Mouse (Mus musculus) thymus, adult 18-20 months (tissue): ENCODE measurements around the gene Snrnp35.
"Not testable (repeated sequence)": the region's sequence is repeated elsewhere in the genome, so short reads cannot be mapped to it uniquely, and the experiment has no call there.

ENCODE experiments used
- DNase-seq, 2 experiments: peaks; one replicate each; pipeline ENCODE4 v3.0.0; 2022; ENCODE audit warnings: mixed read lengths in 2 of 2

The Snrnp35 gene

DNA sequence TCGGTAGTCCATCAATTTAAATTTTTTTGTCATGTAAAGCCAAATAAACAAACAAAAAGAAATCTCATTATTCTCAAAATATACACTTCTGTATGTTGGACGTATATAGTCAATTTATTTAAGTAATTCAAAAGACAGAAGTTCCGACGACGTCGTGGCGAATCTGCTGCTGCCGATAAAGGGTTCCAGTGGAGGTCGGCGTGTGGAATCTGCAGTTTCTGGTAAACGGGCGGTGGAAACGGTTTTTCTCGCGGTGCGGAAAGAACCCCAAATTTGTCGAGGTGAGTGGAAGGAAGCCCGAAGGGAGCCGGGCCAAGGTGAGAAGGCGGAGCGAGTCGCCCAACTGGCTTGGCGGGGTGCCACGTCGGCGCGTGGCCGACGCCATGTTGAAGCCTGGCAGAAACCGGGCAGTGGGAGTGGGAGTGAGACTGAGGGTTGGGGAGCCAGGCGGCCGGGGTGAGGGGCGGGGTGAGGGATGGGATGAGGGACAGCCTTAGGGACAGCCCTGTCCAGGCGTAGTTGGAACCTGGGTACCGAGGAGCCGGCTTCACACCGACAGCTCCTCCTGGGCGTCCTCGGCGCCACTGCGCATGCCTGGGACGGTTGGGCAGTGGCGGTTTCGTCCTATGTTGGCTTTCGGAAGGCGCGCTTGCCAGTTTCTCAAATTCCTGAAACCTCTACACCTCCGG is at the start of gene Snrnp35:
Gene Snrnp35, plus strand, starts transcription at position 169 of the 689 bp plus-strand sequence.
- peak; percentile 80 to 89 for DNase-seq

DNA sequence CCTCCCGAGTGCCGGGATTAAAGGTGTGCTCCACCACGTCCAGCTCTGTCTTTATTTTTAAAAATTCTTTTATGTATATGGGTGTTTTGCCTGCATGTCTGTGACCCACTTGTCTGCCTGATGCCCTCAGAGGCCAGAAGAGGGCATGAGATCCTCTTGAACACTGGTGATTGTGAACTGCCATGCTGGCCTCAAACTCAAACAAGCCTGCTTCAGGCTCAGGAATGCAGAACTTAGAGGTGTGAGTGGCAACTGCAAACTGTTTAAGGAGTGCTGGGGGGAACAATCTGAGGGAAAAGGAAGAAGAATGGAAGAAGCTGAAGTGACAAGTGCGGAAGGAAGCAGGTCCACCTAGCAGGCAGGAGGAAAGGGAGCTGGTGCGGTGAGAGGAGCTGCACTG is 44.7 kb upstream of the Snrnp35 start:
- peak in 1 of 2 experiments; percentile 58 for DNase-seq

DNA sequence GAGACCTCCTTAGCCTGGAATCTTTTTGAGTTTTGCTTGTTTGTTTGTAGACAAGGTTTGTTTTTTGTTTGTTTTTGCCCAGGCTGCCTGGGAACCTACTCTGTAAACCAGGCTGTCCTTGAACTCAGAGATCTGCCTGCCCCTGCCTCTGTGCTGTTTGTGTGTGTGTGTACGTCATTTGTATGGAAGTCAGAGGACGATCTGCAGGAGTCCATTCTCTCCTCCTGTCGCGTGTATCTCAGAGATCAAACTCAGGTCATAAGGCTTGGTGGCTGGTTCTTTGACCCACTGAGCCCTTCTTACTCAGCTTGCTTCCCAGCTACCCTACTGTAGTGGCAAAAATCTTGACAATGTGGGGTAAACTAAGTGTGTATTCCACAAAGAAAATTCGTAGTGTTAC is 44.2 kb upstream of the Snrnp35 start:
- DNase-seq: no peak

DNA sequence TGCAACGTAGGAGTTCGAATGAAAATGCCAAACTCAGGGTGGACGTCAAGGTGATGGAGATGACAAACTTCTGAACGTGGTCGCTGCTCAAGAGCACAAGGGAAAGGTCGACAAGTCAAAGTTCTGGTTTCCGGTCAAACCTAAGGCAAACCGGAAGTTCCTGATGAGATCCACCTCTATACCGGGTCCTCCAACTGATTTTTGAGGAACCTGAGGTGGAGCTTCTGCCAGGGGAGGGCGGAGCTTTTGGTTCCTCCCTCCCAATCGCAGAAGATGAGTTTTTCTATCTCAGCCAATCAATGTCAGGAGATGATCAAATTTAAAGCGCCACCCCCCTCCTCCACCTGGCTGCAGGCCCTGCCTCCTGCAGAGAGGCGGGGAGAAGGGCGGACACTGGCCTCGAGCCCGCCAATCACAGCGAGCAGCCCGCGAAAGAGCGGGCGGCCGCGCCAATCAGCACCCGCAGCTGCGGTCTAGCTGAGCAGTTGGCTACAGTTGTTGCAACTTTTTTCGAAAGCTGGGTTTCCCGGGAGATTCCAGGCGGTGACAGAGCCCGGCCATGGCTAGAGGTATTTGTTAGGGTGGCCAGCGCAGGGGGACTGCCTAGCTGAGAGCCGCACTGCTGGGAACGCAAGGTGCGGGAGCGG is 43.4 kb upstream of the Snrnp35 start, which contains the start of gene Kmt5a:
Gene Kmt5a, plus strand, starts transcription at position 484 of the 647 bp plus-strand sequence.
- DNase-seq: peak; percentile 93 to 96

DNA sequence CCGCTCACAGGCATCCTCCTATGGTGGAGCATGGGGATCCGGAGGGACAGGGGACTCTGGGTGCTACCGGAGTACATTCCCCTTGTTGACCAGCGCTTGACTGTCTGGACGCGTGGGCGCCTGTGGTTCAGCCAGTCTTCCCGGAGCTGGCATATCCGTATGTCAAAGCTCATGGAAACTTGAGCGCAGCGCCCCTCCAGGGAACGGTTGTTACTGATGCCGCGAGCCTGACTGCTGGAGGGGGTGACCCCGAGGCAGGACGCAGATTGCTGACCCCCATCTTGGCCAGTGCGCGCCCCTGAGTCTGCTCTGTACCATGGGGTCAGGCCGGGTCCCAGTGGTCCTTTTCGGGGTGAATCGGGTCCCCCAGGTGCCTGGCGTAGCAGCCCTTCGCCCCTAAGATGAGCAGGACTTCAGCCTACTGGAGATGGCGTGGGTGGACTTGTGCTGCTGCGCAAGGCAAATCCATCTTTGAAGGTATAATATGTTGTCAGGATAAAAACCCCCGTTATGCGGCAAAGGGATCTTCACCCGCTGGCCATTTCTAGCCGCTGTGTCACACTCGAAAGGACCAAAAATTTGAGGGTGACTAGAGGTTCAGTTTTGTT is 42.7 kb upstream of the Snrnp35 start:
- peak; percentile 55 to 74 for DNase-seq

DNA sequence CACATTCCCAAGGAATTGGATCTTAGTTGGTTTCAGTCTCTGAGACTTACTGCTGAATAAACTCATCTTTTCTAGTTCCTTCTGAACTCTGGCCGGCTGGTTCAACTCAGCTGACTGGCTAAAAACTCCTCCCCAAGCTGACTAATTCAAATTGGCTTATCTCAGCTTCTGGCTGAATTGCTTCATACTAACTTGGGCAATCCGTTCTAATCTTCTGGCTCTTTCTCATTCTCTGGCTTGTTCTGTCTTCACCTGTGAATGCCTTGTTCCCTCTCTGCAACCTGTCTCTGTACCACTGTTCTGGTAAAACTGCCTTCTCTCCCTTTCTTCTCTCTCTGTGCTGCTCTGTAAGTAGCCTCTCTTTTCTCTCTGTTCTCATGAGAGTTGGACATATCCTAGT is 40.3 kb upstream of the Snrnp35 start:
- DNase-seq: no peak

DNA sequence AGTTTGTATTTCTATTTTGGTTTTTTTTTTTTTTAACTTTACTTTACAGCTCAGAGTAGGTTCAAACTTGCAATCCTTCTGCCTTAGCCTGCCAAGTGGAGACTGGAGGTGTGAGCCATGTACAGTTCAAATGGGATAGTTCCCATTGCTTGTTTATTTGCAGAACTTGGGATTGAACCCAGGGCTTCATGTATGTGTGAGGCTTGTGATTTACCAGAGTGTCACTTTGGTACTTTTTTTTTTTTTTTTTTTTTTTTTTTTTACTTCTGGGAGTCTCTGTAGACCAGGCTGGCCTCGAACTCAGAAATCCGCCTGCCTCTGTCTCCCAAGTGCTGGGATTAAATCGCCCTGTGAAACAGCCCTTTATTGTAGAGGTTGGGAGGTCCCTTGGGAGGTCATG is 38.7 kb upstream of the Snrnp35 start:
- DNase-seq: no peak

DNA sequence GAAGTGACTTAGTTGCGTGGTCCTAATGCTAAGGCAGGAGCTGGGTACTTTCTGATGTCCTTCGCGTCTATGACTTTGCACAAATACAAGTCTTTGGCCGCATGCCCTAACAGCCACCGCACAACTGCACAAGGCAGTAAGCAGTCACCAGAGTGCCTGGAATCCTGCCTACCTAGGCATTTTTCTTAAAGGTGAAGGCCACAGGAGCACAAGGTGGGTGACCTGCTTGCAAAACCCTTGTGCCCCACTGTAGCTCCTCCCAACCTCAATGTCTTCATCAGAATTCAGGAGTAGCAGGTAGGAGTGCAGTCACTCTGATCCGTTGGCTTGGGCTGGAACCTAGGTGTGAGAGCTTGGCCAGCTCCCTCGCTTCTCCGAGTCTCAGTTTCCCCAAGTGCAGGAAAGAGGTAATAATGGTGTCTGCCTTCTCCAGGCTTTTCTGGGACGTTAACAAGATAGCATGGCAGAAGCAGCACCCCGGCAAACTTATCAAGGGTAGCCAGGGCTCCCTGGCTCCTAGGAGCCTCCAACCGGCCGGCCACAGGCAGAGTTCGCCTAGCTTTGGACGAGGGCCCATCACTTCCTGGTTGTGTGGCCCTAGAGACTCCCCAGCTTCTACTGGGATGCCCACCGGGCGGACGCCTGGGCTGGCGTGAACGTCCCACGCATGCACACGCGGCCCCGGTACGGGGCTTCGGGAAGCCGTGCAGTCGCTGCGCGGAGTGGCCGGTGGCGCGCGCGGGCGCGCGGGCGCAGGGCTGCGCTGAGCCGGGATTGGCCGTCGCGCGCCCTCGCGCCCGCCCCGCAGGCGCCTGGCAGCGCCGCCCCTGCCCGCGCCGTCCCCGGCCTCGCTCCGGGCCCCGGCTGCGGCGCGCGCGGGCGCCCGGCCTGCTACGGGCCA is 38.0 kb upstream of the Snrnp35 start:
- DNase-seq: peak; percentile 55 to 59

DNA sequence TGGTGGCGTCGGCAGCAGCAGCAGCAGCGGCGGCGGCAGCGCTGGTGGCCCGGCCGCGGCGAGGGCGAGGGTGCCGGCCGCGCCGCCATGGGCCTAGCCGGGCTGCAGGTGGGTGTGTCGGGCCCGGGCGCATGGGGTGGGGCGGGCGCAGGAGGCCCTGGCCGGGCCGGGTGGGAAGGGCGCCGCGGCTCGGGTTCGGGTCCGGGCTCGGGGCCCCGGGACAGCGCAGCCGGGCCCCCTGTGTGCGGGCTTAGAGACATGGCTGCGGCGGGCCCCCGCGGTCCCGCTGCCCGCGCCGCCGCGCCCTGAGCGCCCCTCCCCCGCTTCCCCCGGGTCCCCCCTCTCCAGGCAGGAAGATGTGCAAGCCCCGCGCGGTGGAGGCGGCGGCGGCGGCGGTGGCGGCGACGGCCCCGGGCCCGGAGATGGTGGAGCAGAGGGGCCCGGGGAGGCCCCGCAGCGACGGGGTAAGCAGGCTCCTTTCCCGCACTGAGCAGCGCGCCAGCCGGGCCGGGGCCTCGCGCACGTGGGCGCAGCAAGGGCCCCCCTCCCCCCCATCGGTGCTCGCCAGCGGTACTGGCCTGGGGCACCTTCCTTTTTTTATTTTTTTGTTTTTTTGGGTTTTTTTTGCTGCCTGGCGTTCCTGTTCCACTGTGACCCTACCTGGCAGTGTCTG is 37.2 kb upstream of the Snrnp35 start:
- peak; percentile 37 to 39 for DNase-seq

DNA sequence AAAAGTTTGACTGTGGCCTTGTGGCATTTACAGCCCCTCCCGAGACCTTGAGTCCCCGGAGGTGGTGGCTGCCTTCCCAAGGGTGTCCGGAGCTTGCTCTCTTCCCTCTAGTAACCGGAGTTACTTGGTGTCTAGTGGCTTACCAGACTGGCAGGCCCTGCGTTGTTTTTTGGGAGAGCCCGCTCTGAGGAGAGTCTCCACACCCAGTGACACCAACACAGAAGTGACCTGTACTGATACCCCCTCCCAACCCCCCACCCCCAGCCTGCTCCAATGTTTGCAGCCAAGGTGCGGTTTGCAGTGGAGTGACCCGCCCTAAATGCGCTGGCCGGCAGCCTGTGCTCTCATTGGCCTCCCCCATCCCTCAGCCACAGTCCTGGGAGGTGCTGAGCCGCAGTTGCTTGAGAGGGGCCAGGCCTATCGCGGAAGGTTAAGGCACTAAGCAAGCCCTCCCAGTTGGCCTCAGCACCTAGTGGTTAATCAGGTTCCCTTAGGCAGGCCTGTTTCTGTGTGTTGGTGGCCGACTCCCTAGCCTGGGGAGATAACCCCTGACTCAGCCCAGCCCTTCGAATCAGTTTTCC is 36.5 kb upstream of the Snrnp35 start:
- peak in 1 of 2 experiments; percentile 20 for DNase-seq

DNA sequence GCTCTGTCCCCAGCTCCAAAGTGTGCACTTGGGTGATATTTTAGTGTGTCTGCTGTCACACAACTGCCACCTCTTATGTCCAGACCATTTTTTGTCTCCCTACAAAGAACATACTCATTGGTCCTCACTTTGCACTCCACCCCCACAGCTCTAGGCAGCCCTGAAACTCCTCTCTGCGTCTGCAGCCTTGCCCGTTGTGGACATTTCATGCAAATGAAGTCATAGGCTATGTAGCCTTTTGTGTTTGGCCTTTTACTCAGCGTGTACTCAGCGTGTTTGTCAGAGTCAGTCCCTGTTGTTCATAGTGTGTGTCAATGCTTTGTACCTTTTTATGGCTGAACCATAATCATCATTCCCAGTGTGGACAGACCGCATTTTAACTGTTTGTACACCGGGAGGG is 33.4 kb upstream of the Snrnp35 start:
- no peak for DNase-seq

DNA sequence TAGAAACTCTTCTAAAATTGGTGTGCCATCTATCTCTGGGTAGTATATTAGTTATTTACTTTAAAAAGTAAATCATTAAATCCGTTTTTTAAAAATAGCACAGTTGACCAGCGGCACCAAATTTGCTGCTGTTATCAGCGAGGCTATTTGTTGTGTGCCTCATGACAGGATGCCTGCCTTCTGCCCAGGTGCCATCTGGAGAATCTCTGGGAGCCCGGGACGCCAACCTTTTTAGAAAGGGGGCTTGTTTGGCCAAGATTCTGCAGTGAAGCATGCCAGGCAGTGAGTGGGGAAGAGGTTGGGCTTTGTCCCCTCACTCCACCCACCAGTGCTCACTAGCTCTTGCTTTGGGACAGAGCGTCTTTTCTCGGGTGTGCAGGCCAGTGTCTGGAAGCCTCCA is 32.9 kb upstream of the Snrnp35 start:
- no peak for DNase-seq

DNA sequence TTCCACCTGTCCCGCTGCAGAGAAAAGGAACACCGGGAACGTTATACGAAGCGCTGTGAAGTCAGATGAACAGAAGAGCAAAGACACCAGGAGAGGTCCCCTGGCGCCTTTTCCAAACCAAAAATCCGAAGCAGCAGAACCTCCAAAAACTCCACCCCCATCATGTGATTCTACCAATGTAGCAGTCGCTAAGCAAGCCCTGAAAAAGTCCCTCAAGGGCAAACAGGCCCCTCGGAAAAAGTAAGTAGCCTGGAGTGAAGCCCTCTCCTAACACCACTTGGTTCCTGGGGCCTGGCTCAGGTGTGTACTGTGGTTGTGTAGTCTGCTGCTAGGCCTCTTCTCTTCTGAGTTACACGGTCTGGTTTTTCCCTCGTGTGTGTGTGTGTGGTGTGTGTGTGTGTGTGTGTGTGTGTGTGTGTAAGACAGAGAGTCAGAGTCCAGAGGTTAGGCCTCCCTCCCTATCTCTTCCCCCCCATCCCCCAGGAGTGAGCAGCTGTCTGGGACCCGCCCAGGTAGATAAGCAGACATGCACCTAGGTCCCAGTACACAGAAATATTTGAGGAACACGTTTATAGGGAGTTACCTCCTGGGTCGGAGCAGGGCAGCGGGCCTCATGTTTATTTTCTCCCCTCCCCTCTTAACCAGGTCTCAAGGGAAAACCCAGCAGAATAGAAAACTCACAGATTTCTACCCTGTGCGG is 32.1 kb upstream of the Snrnp35 start:
- no peak for DNase-seq

DNA sequence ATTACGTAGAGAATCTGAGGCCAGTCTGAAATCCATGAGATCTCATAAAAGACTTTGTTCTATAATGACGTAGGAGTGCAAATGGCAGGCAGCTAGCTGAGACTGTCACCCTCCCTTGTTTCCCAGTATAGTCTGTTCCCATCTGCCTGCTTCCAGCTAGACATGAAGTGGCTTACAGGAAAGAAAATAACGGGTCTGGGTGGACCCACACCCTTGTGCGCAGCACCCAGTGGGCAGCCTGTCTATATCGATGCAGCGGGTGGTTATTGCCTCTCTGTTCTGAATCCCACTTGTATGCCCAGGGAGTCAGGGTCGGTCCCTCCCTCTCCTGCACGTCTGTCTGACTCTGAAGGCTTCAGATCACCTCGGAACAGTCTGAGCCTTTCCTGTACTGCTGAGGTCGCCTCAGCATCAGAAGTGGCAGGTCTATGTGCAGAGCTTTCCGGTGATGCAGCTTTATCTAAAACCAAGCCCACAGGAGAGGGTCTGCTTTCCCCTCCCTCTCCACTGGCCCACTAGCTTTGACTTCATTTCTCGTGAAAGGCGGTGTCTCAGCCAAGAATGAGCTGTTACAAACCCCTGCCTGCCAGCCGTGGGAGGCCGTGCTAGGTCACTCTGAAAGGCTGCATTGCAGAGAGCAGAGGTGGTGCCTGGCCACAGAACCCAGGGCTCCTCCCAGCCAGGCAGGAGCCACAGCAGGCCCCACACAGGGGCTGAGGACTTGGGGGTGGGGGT is 30.3 kb upstream of the Snrnp35 start:
- DNase-seq: no peak

DNA sequence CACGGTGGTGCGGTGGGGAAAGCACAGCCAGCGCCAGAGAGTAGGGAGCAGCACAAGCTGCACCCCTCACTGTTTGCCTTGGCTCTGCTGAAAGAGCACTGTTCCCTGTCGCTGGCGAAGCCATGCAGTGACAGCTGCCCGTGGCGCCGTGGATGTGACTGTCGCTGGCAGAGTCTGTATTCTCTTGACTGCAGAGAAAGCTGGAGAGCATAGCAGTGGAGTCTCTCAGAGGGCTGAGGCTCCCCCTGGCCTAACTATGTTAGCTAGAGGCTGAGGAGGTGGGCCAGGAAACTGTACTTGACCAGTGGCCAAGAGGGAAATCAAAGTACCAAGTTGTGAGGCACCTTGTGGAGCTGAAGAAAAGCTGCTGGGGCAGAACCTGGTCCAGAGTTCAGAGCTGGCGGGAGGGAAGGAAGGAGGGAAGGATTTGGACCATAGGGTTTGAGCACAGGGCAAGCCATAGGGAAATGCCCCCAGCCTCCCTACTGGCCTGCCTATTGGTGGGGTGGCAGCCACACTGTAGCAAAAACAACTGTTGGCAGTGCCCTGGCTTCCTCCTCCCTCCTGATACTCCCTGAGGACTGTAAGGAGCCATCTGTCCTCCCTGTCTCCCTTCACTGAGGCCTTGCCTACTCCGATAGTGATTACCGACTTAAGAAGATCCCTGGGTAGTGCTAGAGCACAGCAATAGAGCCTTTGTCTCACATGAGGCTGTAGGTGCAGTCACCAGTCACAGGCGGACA is 29.4 kb upstream of the Snrnp35 start:
- no peak for DNase-seq

DNA sequence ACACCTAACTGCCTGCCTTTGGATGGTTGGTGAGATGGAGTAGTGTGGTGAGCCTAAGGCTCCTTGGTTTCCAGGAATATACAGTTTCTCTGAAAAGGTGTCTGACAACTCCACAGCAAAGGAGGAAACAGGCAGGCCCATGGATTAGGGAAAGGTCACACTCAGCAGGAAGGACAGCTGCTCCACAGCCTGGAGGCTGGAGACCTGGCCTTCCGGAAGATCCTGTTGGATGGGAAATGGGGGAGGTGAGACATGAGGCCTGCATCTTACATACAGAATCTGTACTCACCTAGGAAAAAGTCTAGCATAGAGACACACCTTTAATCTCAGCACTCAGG is 28.9 kb upstream of the Snrnp35 start:
- DNase-seq: no peak

DNA sequence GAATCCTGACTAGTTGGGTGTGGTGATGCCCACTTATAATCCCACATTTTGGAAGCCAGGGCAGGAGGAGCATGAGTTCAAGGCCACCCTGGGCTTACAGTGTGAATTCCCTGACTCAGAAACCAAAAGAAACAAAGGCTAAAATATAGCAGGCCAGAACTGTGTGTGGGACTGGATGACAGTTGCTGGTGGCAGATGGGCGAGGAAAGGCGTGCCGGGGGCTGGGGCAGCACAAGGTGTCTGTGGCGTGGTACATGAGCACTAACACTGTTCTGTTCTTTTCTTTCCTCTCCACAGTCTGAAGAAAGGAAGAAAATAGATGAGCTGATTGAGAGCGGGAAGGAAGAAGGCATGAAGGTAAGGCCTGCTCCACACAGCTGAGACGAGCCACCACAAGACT is 26.2 kb upstream of the Snrnp35 start:
- DNase-seq: no peak

DNA sequence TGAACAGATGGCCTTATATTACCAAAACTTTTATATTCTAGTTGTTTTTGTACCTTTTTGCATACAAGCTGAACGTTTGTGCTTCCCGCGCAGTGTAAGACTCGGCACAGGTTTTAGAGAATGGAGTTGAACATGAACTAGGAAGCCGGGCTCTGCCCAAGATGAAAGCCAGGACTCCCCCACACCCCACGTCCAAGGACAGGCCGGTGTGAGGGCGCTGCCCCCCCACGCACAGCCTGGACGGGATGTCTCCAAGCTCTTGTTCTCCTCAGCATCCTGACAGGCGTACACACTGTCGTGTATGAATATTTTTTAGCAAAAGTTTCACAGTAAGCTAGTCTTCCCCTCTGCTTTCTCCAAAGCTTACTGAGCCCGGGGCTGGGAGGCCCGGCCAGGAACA is 22.0 kb upstream of the Snrnp35 start:
- not testable (repeated sequence) for DNase-seq

DNA sequence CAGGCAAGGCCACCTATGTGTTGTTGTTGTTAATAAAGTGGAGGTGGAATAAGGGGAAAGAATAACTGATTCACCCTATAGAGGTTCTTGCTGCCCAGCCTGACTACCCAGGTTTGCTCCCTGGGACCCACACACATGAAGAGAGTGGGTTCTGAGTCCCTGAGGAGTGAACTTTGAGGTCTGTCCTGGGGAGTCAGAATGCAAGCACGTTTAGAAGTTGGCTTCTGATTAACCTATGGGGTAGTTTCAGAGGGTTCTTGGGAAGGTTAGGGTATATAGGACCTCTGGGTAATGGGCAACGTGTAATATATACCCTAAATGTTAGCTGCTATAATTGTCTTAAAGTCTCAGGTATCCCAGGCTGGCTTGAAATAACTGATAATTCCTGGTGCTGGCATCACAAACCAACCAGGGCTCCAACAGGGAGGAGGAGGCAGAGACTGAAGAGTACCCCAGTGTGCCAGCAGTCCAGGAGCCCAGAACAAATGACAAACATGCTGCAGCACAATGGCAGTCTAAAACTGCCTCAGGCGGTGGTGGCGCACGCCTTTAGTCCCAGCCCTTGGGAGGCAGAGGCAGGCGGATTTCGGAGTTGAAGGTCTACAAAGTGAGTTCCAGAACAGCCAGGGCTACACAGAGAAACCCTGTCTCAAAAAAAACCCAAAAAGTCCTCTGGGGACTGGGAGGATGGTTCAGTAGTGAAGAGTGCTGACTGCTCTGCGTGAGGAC is 20.5 kb upstream of the Snrnp35 start:
- no peak for DNase-seq
